ENCODE assay signal across 9 mouse cellular contexts in genomic region chr7:19875948-19876682, GRCm38 (mm10). TPM values are rescaled to one million over a fixed set of nuclear protein-coding genes. Genes with fewer than 3 reads are reported as not detected.
DNase-seq lines count a peak whose midpoint lies in the region; ATAC-seq and TF ChIP-seq lines count a peak whose summit lies in the region.
"Had no signal": no experiment of that assay in that cellular context is flagged by ENCODE, and none has a peak within 500 bp of the region (broad histone marks: within the 10 kb centered on the region; RNA-seq: fewer than 3 reads in every experiment).

No protein-coding gene starts in this region.

- H3K27me3 ChIP-seq in heart, adult 2 months (ENCODE audit: control insufficient read depth, insufficient read depth, low read length): no peaks in the 10 kb centered on the region
- H3K27me3 ChIP-seq in heart, embryonic 10.5 days (ENCODE audit: insufficient read depth, poor library complexity, severe bottlenecking): no peaks in the 10 kb centered on the region
- H3K27me3 ChIP-seq in forebrain, embryonic 14.5 days (replicated peaks; ENCODE audit: control insufficient read depth, insufficient read depth, low read length): no peaks in the 10 kb centered on the region
- H3K27me3 ChIP-seq in liver, embryonic 14.5 days (ENCODE audit: control insufficient read depth, insufficient read depth, low read length): no peaks in the 10 kb centered on the region
- H3K27me3 ChIP-seq: embryonic facial prominence, embryonic 15.5 days had no signal

- no peak overlapping the region for H3K4me3 ChIP-seq in heart, adult 2 months
- no peak overlapping the region for H3K4me3 ChIP-seq in heart, embryonic 10.5 days
- no peak overlapping the region for H3K4me3 ChIP-seq in forebrain, embryonic 14.5 days (ENCODE audit: low read depth, low read length)
- no peak overlapping the region for H3K4me3 ChIP-seq in liver, embryonic 14.5 days (ENCODE audit: insufficient read depth in 1 of 2, low read depth in 2 of 2, low read length in 2 of 2)
- H3K4me3 ChIP-seq: embryonic facial prominence, embryonic 15.5 days had no signal

- no peaks in the 10 kb centered on the region for H3K9me3 ChIP-seq in heart, embryonic 10.5 days
- H3K9me3 ChIP-seq in forebrain, embryonic 14.5 days (replicated peaks; ENCODE audit: control insufficient read depth, low read length): no peaks in the 10 kb centered on the region
- H3K9me3 ChIP-seq in liver, embryonic 14.5 days (ENCODE audit: control insufficient read depth, low read length): no peaks in the 10 kb centered on the region
- H3K9me3 ChIP-seq: embryonic facial prominence, embryonic 15.5 days had no signal

- H3K4me1 ChIP-seq in heart, adult 2 months (ENCODE audit: control insufficient read depth, insufficient read depth, low read length): peaks cover 4% of the 10 kb centered on the region
- no peaks in the 10 kb centered on the region; the same call in 1 of the 2 replicates for H3K4me1 ChIP-seq in heart, embryonic 10.5 days
- no peaks in the 10 kb centered on the region for H3K4me1 ChIP-seq in forebrain, embryonic 14.5 days (ENCODE audit: control insufficient read depth, insufficient read depth, low read length)
- H3K4me1 ChIP-seq in liver, embryonic 14.5 days (replicated peaks; ENCODE audit: control insufficient read depth in 2 of 2, insufficient read depth in 2 of 2, low read length in 1 of 2): peaks cover 0 to 5% of the 10 kb centered on the region in 2 experiments; a peak in 2 of 4 replicates
- H3K4me1 ChIP-seq: embryonic facial prominence, embryonic 15.5 days had no signal

- peak in 1 of 2 experiments; percentile 28 for DNase-seq in heart, adult 2 months
- no peak for DNase-seq in heart, embryonic 10.5 days (ENCODE audit: low spot score)
- peak; percentile 55 for DNase-seq in Muller cell, postnatal 12 days (ENCODE audit: inconsistent ontology term)
- peak; percentile 58 for DNase-seq in forebrain, embryonic 14.5 days (ENCODE audit: low spot score)
- DNase-seq in kidney, adult 18-20 months: peak; percentile 50
- no peak for DNase-seq in liver, embryonic 14.5 days (ENCODE audit: low read depth in 3 of 3, low spot score in 3 of 3)
- DNase-seq in naive thymus-derived CD4-positive, alpha-beta T cell, adult 2 months (ENCODE audit: low read depth): peak; percentile 80
- DNase-seq in testis, postnatal 10 days (ENCODE audit: low spot score): no peak

- no peaks in the 10 kb centered on the region for H3K79me2 ChIP-seq in heart, adult 2 months (replicated peaks; ENCODE audit: control insufficient read depth, insufficient read depth, low read length)

- peak; percentile 78 for TF ChIP-seq CTCF in heart, adult 2 months (IDR thresholded peaks at IDR 0.05)
- peak; percentile 77 for TF ChIP-seq CTCF in liver, embryonic 14.5 days (IDR thresholded peaks at IDR 0.05; ENCODE audit: low read depth)

- H3K9ac ChIP-seq in heart, adult 2 months (ENCODE audit: low read depth, low read length): no peak overlapping the region
- H3K9ac ChIP-seq in forebrain, embryonic 14.5 days (ENCODE audit: low read length): no peak overlapping the region
- no peak overlapping the region for H3K9ac ChIP-seq in liver, embryonic 14.5 days (replicated peaks)
- H3K9ac ChIP-seq: embryonic facial prominence, embryonic 15.5 days had no signal

- H3K4me2 ChIP-seq in forebrain, embryonic 14.5 days (ENCODE audit: low read length): no peak overlapping the region
- H3K4me2 ChIP-seq in liver, embryonic 14.5 days (ENCODE audit: low read depth): no peak overlapping the region
- H3K4me2 ChIP-seq: embryonic facial prominence, embryonic 15.5 days had no signal

- H3K27ac ChIP-seq in heart, adult 2 months: no peak overlapping the region
- no peak overlapping the region for H3K27ac ChIP-seq in heart, embryonic 10.5 days
- no peak overlapping the region for H3K27ac ChIP-seq in forebrain, embryonic 14.5 days (ENCODE audit: low read depth, low read length)
- no peak overlapping the region for H3K27ac ChIP-seq in liver, embryonic 14.5 days
- H3K27ac ChIP-seq: embryonic facial prominence, embryonic 15.5 days had no signal

- ATAC-seq in forebrain, embryonic 14.5 days: peak; percentile 44; the same call in 1 of the 2 replicates
- no peak; the same call in 1 of the 2 replicates for ATAC-seq in liver, embryonic 14.5 days (ENCODE audit: insufficient read depth)

- TF ChIP-seq POLR2A in heart, adult 2 months (IDR thresholded peaks at IDR 0.05; ENCODE audit: insufficient read depth, low read depth, low read length): no peak

- H3K36me3 ChIP-seq in heart, adult 2 months (ENCODE audit: control insufficient read depth, insufficient read depth, low read length): no peaks in the 10 kb centered on the region
- no peaks in the 10 kb centered on the region for H3K36me3 ChIP-seq in heart, embryonic 10.5 days
- H3K36me3 ChIP-seq in forebrain, embryonic 14.5 days (ENCODE audit: control insufficient read depth, insufficient read depth, low read length): no peaks in the 10 kb centered on the region
- H3K36me3 ChIP-seq in liver, embryonic 14.5 days (replicated peaks; ENCODE audit: control insufficient read depth, insufficient read depth, low read depth): no peaks in the 10 kb centered on the region
- H3K36me3 ChIP-seq: embryonic facial prominence, embryonic 15.5 days had no signal

- TF ChIP-seq EP300 in heart, adult 2 months (IDR thresholded peaks at IDR 0.05; ENCODE audit: insufficient read depth, low read depth, low read length): no peak
- no peak for TF ChIP-seq EP300 in liver, embryonic 14.5 days (IDR thresholded peaks at IDR 0.05; ENCODE audit: low read depth)

- intact Hi-C loops in heart, adult 2 months (cut with DNase I): loop anchor here (1.0 to 2.0 kb wide), 2 partner anchors 35 to 80 kb away; no protein-coding TSS in a partner anchor

- WGBS in heart, adult 2 months: 27% methylated on average over 13 of the region's 13 CpGs
- 39% methylated on average over 13 of the region's 13 CpGs for WGBS in heart, embryonic 10.5 days
- 52% methylated on average over 13 of the region's 13 CpGs for WGBS in forebrain, embryonic 14.5 days
- 27% methylated on average over 13 of the region's 13 CpGs for WGBS in liver, embryonic 14.5 days (ENCODE audit: insufficient replicate concordance)

RNA-seq across cellular contexts. Expression of gene Ceacam19, which starts 11.7 kb away (rescaled TPM):
- not detected for total RNA-seq in heart, adult 2 months (2021)
- polyA plus RNA-seq in heart, adult 2 months (2012; rRNA removed): not detected in 2 replicates
- not detected in 2 replicates for polyA plus RNA-seq in heart, embryonic 10.5 days (2016; fragmentation: Nextera tagmentation; extraction: Ambion mirVana)
- not detected in 2 replicates for polyA plus RNA-seq in forebrain, embryonic 14.5 days (2014; fragmentation: Nextera tagmentation; extraction: Ambion mirVana)
- polyA plus RNA-seq in liver, embryonic 14.5 days (2012; rRNA removed): 0.01 TPM in 1 of 2 replicates, not detected in the other
- polyA plus RNA-seq in liver, embryonic 14.5 days (2014; fragmentation: Nextera tagmentation; extraction: Ambion mirVana): not detected in 2 replicates

RNA-seq across cellular contexts. Expression of gene Ceacam16, which starts 15.0 kb away (rescaled TPM):
- under 1 TPM in 1 of 2 experiments, not detected in 1; 0.14 TPM for total RNA-seq in heart, adult 2 months (2021)
- 0.35 and 0.66 TPM in 2 replicates for polyA plus RNA-seq in heart, adult 2 months (2012; rRNA removed)
- polyA plus RNA-seq in heart, embryonic 10.5 days (2016; fragmentation: Nextera tagmentation; extraction: Ambion mirVana): 0.09 TPM in 1 of 2 replicates, not detected in the other
- polyA plus RNA-seq in forebrain, embryonic 14.5 days (2014; fragmentation: Nextera tagmentation; extraction: Ambion mirVana): not detected in 2 replicates
- polyA plus RNA-seq in liver, embryonic 14.5 days (2012; rRNA removed): 0.04 TPM in 1 of 2 replicates, not detected in the other
- polyA plus RNA-seq in liver, embryonic 14.5 days (2014; fragmentation: Nextera tagmentation; extraction: Ambion mirVana): 0.08 TPM in 1 of 2 replicates, not detected in the other
- polyA plus RNA-seq: embryonic facial prominence, embryonic 15.5 days had no signal

RNA-seq across cellular contexts. Expression of gene Gm19345, which starts 24.3 kb away (rescaled TPM):
- total RNA-seq in heart, adult 2 months (2021): not detected
- polyA plus RNA-seq in heart, adult 2 months (2012; rRNA removed): not detected in 2 replicates
- not detected in 2 replicates for polyA plus RNA-seq in heart, embryonic 10.5 days (2016; fragmentation: Nextera tagmentation; extraction: Ambion mirVana)
- polyA plus RNA-seq in forebrain, embryonic 14.5 days (2014; fragmentation: Nextera tagmentation; extraction: Ambion mirVana): 5.6 and 7.1 TPM in 2 replicates
- polyA plus RNA-seq in liver, embryonic 14.5 days (2012; rRNA removed): not detected in 2 replicates
- polyA plus RNA-seq in liver, embryonic 14.5 days (2014; fragmentation: Nextera tagmentation; extraction: Ambion mirVana): not detected in 2 replicates

RNA-seq across cellular contexts. Expression of gene Pvr, which starts 44.8 kb away (rescaled TPM):
- total RNA-seq in heart, adult 2 months (2021): 10 to 100 TPM; 20.1 to 24.5 TPM
- 18.1 and 34.0 TPM in 2 replicates for polyA plus RNA-seq in heart, adult 2 months (2012; rRNA removed)
- polyA plus RNA-seq in heart, embryonic 10.5 days (2016; fragmentation: Nextera tagmentation; extraction: Ambion mirVana): 12.9 and 15.0 TPM in 2 replicates
- 3.2 and 5.0 TPM in 2 replicates for polyA plus RNA-seq in forebrain, embryonic 14.5 days (2014; fragmentation: Nextera tagmentation; extraction: Ambion mirVana)
- polyA plus RNA-seq in liver, embryonic 14.5 days (2012; rRNA removed): 2.3 and 2.6 TPM in 2 replicates
- polyA plus RNA-seq in liver, embryonic 14.5 days (2014; fragmentation: Nextera tagmentation; extraction: Ambion mirVana): 0.95 and 1.8 TPM in 2 replicates

RNA-seq across cellular contexts. Expression of gene Bcl3, which starts 53.5 kb away (rescaled TPM):
- 1 to 10 TPM; 3.5 to 6.1 TPM for total RNA-seq in heart, adult 2 months (2021)
- polyA plus RNA-seq in heart, adult 2 months (2012; rRNA removed): 11.9 and 14.0 TPM in 2 replicates
- polyA plus RNA-seq in heart, embryonic 10.5 days (2016; fragmentation: Nextera tagmentation; extraction: Ambion mirVana): 1.3 and 2.7 TPM in 2 replicates
- 0.75 TPM in 1 of 2 replicates, not detected in the other for polyA plus RNA-seq in forebrain, embryonic 14.5 days (2014; fragmentation: Nextera tagmentation; extraction: Ambion mirVana)
- 2.7 and 3.1 TPM in 2 replicates for polyA plus RNA-seq in liver, embryonic 14.5 days (2012; rRNA removed)
- polyA plus RNA-seq in liver, embryonic 14.5 days (2014; fragmentation: Nextera tagmentation; extraction: Ambion mirVana): 3.5 and 3.8 TPM in 2 replicates

Comparison
In these comparisons a context has a peak if more than half of its experiments do, and no peak if none do; other contexts are left out.
1. DNase-seq: peak in Muller cell, postnatal 12 days (single experiment), forebrain, embryonic 14.5 days (single experiment), kidney, adult 18-20 months (single experiment) and naive thymus-derived CD4-positive, alpha-beta T cell, adult 2 months (single experiment); none in heart, embryonic 10.5 days (single experiment), liver, embryonic 14.5 days (0 of 3) and testis, postnatal 10 days (single experiment).